Mouse (Mus musculus): ENCODE data around the gene Apol7b. TPM values are rescaled to one million over a fixed set of nuclear protein-coding genes. Genes with fewer than 3 reads are reported as not detected.
"Not testable (repeated sequence)": the region's sequence is repeated elsewhere in the genome, so short reads cannot be mapped to it uniquely, and the experiment has no call there.

Apol7b gene
- total RNA-seq, 1 experiment from 2014 or later, result not detected

GRCm38 (mm10) chr15:77399027-77399426 lies 48.3 kb downstream of the Apol7b start, which contains the start of gene Apol7a:
Gene Apol7a, minus strand, starts transcription at chr15:77399110.
- not testable (repeated sequence) for ATAC-seq (replicated peaks in 1 of 2; ENCODE audit: insufficient read depth in 1 of 2, low FRiP score in 2 of 2, low TSS enrichment in 1 of 2, low read depth in 1 of 2, poor library complexity in 2 of 2, severe bottlenecking in 2 of 2)

DNA sequence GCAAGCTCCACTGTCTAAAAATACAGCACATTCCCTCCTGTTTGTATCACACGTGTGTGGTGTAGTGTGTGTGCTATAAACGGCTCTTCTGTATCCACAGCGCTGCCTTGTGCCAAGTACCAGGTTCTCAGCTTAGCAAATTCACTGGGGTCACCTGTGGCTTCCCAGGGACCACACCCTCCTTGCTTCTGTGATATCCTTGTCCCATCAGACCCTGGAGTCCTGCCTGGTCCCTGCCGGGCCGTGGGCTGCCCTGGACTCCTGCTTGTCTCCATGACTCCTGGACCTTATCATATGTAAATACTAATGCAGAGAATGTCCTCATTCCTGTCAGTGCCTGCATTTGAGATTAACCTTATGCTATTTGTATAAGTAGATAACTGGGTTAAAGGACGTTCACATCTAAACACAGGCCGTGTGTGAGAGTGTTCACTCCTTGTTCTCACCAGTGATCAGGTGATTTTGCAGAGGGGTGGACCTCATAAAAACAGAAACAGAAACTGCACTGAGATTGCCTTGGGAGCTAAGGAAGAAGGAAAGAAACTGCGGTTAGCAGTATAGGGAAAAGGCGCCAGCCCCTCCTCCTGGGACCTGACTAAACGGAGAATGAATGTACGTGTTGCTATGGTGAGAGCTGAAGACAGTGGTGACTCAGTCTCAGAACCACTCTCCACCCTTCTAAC lies 49.7 kb downstream of the Apol7b start:
- ATAC-seq (replicated peaks in 1 of 2; ENCODE audit: insufficient read depth in 1 of 2, low FRiP score in 2 of 2, low TSS enrichment in 1 of 2, low read depth in 1 of 2, poor library complexity in 2 of 2, severe bottlenecking in 2 of 2), result not testable (repeated sequence)

GRCm38 (mm10) chr15:77393832-77394231 lies 53.5 kb downstream of the Apol7b start:
- not testable (repeated sequence) for ATAC-seq (replicated peaks in 1 of 2; ENCODE audit: insufficient read depth in 1 of 2, low FRiP score in 2 of 2, low TSS enrichment in 1 of 2, low read depth in 1 of 2, poor library complexity in 2 of 2, severe bottlenecking in 2 of 2)

DNA sequence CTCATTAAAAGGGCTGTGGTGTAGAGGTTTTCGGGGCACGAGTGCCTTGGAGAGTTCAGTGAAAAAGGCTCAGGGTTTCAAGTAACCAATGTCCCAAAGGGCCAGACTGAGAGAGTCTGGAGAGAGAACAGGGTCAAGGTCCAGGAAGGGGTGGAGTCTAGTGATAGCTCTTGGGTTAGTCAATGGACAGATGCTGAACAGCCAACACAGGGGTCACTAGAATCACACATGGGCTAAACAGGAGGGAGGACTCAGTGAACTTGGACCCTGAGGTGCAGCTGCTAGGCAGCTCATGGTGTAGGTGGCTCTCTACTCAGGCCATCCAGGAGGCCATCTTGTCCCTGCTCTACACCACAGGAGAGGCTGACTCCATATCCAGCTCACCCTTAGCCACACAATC lies 59.8 kb downstream of the Apol7b start:
- ATAC-seq (replicated peaks in 1 of 2; ENCODE audit: insufficient read depth in 1 of 2, low FRiP score in 2 of 2, low TSS enrichment in 1 of 2, low read depth in 1 of 2, poor library complexity in 2 of 2, severe bottlenecking in 2 of 2), result no peak

DNA sequence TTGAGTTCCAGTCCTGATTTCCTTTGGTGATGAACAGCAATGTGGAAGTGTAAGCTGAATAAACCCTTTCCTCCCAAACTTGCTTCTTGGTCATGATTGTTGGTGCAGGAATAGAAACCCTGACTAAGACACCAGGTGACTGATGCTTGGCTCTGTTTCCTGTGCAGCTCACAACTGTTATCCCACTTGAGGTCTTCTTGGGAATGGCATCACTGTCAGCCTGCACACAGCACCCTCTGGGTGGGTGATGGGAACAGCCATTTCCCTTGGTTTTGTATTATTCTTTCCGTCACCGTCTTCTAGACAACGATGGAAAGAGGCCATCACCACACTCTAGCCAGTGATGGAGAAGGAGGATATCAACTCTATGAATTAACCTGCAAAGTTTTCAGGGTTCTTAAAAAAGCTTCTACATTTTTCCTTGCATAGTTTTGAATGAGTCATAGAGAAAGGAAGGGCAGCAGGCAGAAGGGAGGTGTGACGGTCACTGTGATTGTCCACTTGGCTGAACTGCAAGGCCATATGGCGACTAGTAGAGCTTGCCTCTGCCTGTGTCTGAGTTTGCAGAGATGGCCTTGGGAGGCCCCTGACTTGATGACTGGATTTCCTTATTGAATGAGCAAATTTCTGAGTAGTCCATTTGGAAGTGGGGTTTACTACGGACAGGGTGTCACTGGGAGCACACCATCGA lies 62.8 kb downstream of the Apol7b start:
- ATAC-seq (replicated peaks in 1 of 2; ENCODE audit: insufficient read depth in 1 of 2, low FRiP score in 2 of 2, low TSS enrichment in 1 of 2, low read depth in 1 of 2, poor library complexity in 2 of 2, severe bottlenecking in 2 of 2), result no peak

DNA sequence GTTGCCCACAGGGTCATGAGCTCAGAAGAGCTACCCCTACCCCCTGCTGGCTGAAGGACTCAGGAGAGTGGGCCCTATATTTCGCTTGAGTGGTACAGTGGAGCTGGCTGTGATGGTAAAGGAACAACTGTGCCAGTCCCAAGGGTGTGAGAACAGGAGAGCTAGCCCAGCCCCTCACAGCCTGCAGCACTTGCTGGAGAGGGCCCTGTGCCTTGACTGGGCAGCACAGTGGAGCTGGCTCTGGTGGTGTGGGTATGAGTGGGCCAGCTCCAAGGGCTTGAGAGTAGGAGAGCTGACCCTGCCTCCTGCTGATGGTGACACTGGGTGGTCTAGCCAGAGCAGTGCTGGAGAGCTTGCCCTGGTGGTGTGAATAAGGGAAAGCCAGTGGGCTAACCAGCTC lies 64.4 kb downstream of the Apol7b start:
- ATAC-seq (replicated peaks in 1 of 2; ENCODE audit: insufficient read depth in 1 of 2, low FRiP score in 2 of 2, low TSS enrichment in 1 of 2, low read depth in 1 of 2, poor library complexity in 2 of 2, severe bottlenecking in 2 of 2), result no peak

- no peak for ATAC-seq (replicated peaks in 1 of 2; ENCODE audit: insufficient read depth in 1 of 2, low FRiP score in 2 of 2, low TSS enrichment in 1 of 2, low read depth in 1 of 2, poor library complexity in 2 of 2, severe bottlenecking in 2 of 2)
These were observed 64.9 kb downstream of the Apol7b start for GRCm38 (mm10) chr15:77382271-77382850.

GRCm38 (mm10) chr15:77381481-77381880 lies 65.8 kb downstream of the Apol7b start:
- ATAC-seq (replicated peaks in 1 of 2; ENCODE audit: insufficient read depth in 1 of 2, low FRiP score in 2 of 2, low TSS enrichment in 1 of 2, low read depth in 1 of 2, poor library complexity in 2 of 2, severe bottlenecking in 2 of 2), result no peak

DNA sequence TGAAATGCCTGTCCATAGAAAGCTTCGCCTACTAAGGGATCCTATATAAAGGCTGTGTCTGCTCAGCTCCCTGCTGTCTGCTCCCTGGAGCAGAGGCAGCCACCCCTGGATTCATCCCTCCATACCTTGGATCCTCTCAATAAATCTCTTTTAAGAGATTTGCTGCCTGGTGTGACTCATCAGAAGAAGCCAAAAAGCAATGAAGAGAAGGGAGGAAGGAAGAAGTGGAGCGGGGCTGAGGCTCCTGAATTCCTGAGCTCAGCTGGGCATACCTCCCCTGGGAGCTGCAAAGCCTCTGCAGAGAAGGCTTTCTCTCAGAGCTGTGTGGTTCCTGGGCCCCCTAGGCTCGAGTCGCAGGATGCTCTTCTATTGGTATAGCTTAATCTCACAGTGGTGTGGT lies 67.4 kb downstream of the Apol7b start:
- ATAC-seq (replicated peaks in 1 of 2; ENCODE audit: insufficient read depth in 1 of 2, low FRiP score in 2 of 2, low TSS enrichment in 1 of 2, low read depth in 1 of 2, poor library complexity in 2 of 2, severe bottlenecking in 2 of 2), result no peak

- no peak for ATAC-seq (replicated peaks in 1 of 2; ENCODE audit: insufficient read depth in 1 of 2, low FRiP score in 2 of 2, low TSS enrichment in 1 of 2, low read depth in 1 of 2, poor library complexity in 2 of 2, severe bottlenecking in 2 of 2)
These were observed 69.9 kb downstream of the Apol7b start for GRCm38 (mm10) chr15:77377419-77377818.

DNA sequence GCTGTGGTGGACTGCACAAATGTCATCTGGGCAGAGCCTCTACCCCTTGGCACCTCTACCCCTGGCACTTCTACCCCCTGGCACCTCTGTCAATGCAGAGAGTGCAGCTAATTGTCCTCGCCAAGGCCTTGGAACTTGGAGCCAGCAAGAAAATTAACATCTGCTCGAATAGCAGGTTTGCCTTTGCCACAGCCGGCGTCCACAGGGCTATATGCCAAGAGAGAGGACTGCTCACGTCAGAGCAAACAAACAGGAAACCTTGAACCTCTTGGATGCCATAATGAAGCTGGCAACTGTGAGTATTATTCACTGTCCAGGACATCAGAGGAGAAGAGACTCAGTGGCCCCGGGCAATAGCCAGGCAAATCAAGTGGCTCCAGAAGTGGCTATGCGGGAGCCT lies 70.4 kb downstream of the Apol7b start:
- ATAC-seq (replicated peaks in 1 of 2; ENCODE audit: insufficient read depth in 1 of 2, low FRiP score in 2 of 2, low TSS enrichment in 1 of 2, low read depth in 1 of 2, poor library complexity in 2 of 2, severe bottlenecking in 2 of 2), result no peak

Other genes starting within 250 kb of the Apol7b start
- gene Rbfox2, start 140.5 kb downstream of the Apol7b start, total RNA-seq (2017), result 8.4 and 11.9 TPM in 2 replicates
- not detected in 2 replicates for gene Apol7a, start 48.4 kb downstream of the Apol7b start, total RNA-seq (2017)
- gene Apol9a, start 36.4 kb downstream of the Apol7b start, total RNA-seq (2017), result not detected in 2 replicates
- not detected in 2 replicates for gene Apol10a, start 29.6 kb upstream of the Apol7b start, total RNA-seq (2017)
- gene Apol11a, start 60.8 kb upstream of the Apol7b start, total RNA-seq (2017), result not detected in 2 replicates
- not detected in 2 replicates for gene Apol7c, start 85.8 kb upstream of the Apol7b start, total RNA-seq (2017)
- gene 1700025B11Rik, start 114.4 kb upstream of the Apol7b start, total RNA-seq (2017), result not detected in 2 replicates
- gene Apol10b, start 148.6 kb upstream of the Apol7b start, total RNA-seq (2017), result not detected in 2 replicates
- not detected in 2 replicates for gene Gm36245, start 151.8 kb upstream of the Apol7b start, total RNA-seq (2017)
- gene Apol11b, start 195.8 kb upstream of the Apol7b start, total RNA-seq (2017), result 0.65 TPM in 1 of 2 replicates, not detected in the other

All from hematopoietic stem cell, adult 5-6 weeks (primary cell).